Mouse (Mus musculus) erythroblast, adult 5-6 weeks (primary cell): Measurements from ENCODE around the gene Zfc3h1. TPM values are rescaled to one million over a fixed set of nuclear protein-coding genes. Genes with fewer than 3 reads are reported as not detected.
A peak's percentile ranks its signal among the peaks of the same experiment; 100 is the strongest.

Experiments
- ATAC-seq: replicated peaks from 2 replicates; pipeline ENCODE4 v1.8.0; 2016; ENCODE audit warnings: moderate number of reproducible peaks, mild to moderate bottlenecking, moderate TSS enrichment, inconsistent platforms; ENCODE audit not compliant: poor library complexity, low FRiP score, severe bottlenecking
- total RNA-seq, 2 experiments: library from RNA; stranded (forward) in 1 of 2; stranded (reverse) in 1 of 2; fragments of 150-400 nt in 1 of 2; fragments of 200-764, 138-1000 nt in 1 of 2; gene quantifications; 2 replicates each; pipeline versions ENCODE4 v1.2.3 to v1.2.4; 2015 to 2017; ENCODE audit warnings: low replicate concordance in 2 of 2

Gene Zfc3h1
- total RNA-seq (2015; ENCODE audit: low replicate concordance) (64.4 and 69.7 TPM in 2 replicates), total RNA-seq (2017; ENCODE audit: low replicate concordance) (59.2 and 74.6 TPM in 2 replicates)

- peak; percentile 94 for ATAC-seq
Observed at GRCm38 (mm10) chr10:115384221-115385017, at the start of gene Zfc3h1, which contains the start of gene Thap2. TSS of gene Zfc3h1 (plus strand) at chr10:115384959. TSS of gene Thap2 (minus strand) at chr10:115384443.

- ATAC-seq: no peak
Observed at GRCm38 (mm10) chr10:115336901-115337300, 47.9 kb upstream of the Zfc3h1 start.

- no peak for ATAC-seq
Observed at GRCm38 (mm10) chr10:115339820-115340328, 44.9 kb upstream of the Zfc3h1 start.

GRCm38 (mm10) chr10:115342771-115343425 is 41.9 kb upstream of the Zfc3h1 start:
- ATAC-seq: no peak

GRCm38 (mm10) chr10:115346444-115346843 is 38.3 kb upstream of the Zfc3h1 start:
- ATAC-seq: no peak

GRCm38 (mm10) chr10:115348131-115348530 is 36.6 kb upstream of the Zfc3h1 start:
- ATAC-seq: no peak

- no peak for ATAC-seq
Observed at GRCm38 (mm10) chr10:115349029-115349428, 35.7 kb upstream of the Zfc3h1 start.

GRCm38 (mm10) chr10:115349509-115349908 is 35.2 kb upstream of the Zfc3h1 start:
- ATAC-seq: no peak

GRCm38 (mm10) chr10:115350810-115351397 is 33.9 kb upstream of the Zfc3h1 start:
- no peak for ATAC-seq

GRCm38 (mm10) chr10:115354553-115354952 is 30.2 kb upstream of the Zfc3h1 start:
- no peak for ATAC-seq

- ATAC-seq: no peak
Observed at GRCm38 (mm10) chr10:115355016-115355415, 29.7 kb upstream of the Zfc3h1 start.

- ATAC-seq: no peak
Observed at GRCm38 (mm10) chr10:115356106-115356505, 28.7 kb upstream of the Zfc3h1 start.

GRCm38 (mm10) chr10:115358216-115358919 is 26.4 kb upstream of the Zfc3h1 start:
- ATAC-seq: no peak

GRCm38 (mm10) chr10:115359066-115359465 is 25.7 kb upstream of the Zfc3h1 start:
- no peak for ATAC-seq

GRCm38 (mm10) chr10:115361840-115362622 is 22.7 kb upstream of the Zfc3h1 start, which contains the start of gene Tmem19:
TSS of gene Tmem19 (minus strand) at chr10:115362501.
- ATAC-seq: peak; percentile 91

- ATAC-seq: peak; percentile 65
Observed at GRCm38 (mm10) chr10:115362623-115362964, 22.2 kb upstream of the Zfc3h1 start.

GRCm38 (mm10) chr10:115363151-115363550 is 21.6 kb upstream of the Zfc3h1 start:
- ATAC-seq: 0 out of 2 replicates have a peak, but pooled peaks have one; percentile 7

GRCm38 (mm10) chr10:115381506-115382084 is 3.2 kb upstream of the Zfc3h1 start:
- no peak for ATAC-seq
